Mouse (Mus musculus) cerebellum, postnatal 36 days (tissue): ENCODE measurements at regions not wholly inside any gene's neighbourhood (a gene's known extent, or its start where the extent isn't known, plus 50 kb on each side); places are given as distances from the start of the nearest gene placed in this dataset.

Source experiments
- DNase-seq, 2 experiments: peaks; one replicate each; pipeline ENCODE4 v3.0.0; 2021 to 2022; ENCODE audit warnings: mixed read lengths in 2 of 2

DNA sequence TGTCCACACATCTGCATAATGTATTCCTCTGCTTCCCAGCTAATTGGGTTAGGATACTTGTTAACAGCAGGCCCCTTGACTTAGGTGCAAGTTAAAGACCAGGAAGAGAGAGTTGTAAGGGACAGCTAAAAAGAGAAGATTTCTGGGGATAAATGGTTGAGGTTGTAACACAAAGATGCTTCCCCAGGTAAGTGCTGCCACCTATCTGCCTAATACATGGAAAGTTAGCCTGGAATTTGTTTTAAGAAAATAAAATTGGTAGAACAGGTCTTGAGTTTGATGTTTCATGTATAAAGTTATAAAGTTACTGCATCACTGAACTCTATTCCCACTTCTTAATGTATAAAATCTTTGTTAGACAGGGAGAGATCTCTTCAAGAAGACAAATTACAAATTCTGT is 232.4 kb upstream of the Aga start:
- DNase-seq = peak in 1 of 2 experiments; percentile 1

DNA sequence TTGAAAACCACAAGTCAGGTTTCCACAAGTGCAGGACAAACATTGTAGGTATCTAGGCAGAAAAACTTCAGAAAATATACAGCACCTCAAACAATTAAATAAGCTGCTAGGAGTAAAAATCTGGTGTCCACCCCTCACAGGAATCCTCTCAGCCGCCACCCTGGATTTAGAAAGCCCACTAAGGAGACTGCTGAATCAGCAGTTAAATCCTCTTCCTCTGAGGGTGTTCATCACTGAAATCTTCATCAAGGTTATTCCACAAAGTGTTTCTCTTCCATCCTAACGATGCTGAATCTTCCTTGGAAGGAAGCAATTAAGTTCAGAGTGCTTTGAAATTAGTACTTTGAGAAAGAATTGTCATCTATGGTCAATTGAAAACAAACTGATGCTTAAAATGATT is 230.5 kb upstream of the Aga start:
- no peak for DNase-seq
